Mouse (Mus musculus) forebrain, embryonic 13.5 days (tissue): ENCODE measurements around the gene Umps. TPM values are rescaled to one million over a fixed set of nuclear protein-coding genes. Genes with fewer than 3 reads are reported as not detected.

Source experiments
- ATAC-seq: fragments of 200-750 bp; cut with Nextera tagmentation; 2 replicates; pipeline ENCODE4 v1.8.0; 2017
- H3K27ac ChIP-seq: fragments of 300-500 bp; sonication (generic); 2 replicates; pipeline ENCODE4 v1.5.1; 2015; ENCODE audit warnings: inconsistent platforms, mild to moderate bottlenecking, moderate library complexity
- H3K27me3 ChIP-seq: fragments of 300-500 bp; sonication (generic); 2 replicates; pipeline ENCODE4 v1.6.1; 2015; ENCODE audit warnings: mild to moderate bottlenecking, inconsistent platforms
- H3K36me3 ChIP-seq: fragments of 300-500 bp; sonication (generic); 2 replicates; pipeline ENCODE4 v1.6.1; 2015; ENCODE audit warnings: mild to moderate bottlenecking, inconsistent platforms; ENCODE audit not compliant: poor library complexity, severe bottlenecking
- H3K4me1 ChIP-seq: fragments of 300-500 bp; sonication (generic); 2 replicates; pipeline ENCODE4 v1.6.1; 2015; ENCODE audit warnings: inconsistent platforms
- H3K4me2 ChIP-seq: fragments of 300-500 bp; sonication (generic); 2 replicates; pipeline ENCODE4 v1.6.1; 2015; ENCODE audit warnings: inconsistent platforms, mild to moderate bottlenecking, moderate library complexity
- H3K4me3 ChIP-seq: fragments of 300-500 bp; sonication (generic); 2 replicates; pipeline ENCODE4 v1.5.1; 2015; ENCODE audit warnings: mild to moderate bottlenecking, inconsistent platforms
- H3K9ac ChIP-seq: fragments of 300-500 bp; sonication (generic); 2 replicates; pipeline ENCODE4 v1.6.1; 2015; ENCODE audit warnings: mild to moderate bottlenecking, inconsistent platforms
- H3K9me3 ChIP-seq: fragments of 300-500 bp; sonication (generic); replicated peaks from 2 replicates; pipeline ENCODE4 v1.6.1; 2016; ENCODE audit warnings: inconsistent platforms
- WGBS: fragments of 180-500 bp; shearing (Covaris S2); methylation state at CpG from one replicate; pipeline ENCODE4 v1.1.7; 2015; 5-methylcytosine and 5-hydroxymethylcytosine counted together
- polyA plus RNA-seq: library from polyadenylated mRNA; unstranded; fragments of >200 nt; fragmentation: Nextera tagmentation; extraction: Ambion mirVana; gene quantifications from 2 replicates; pipeline ENCODE4 v1.2.1, GENCODE M21; 2015

The Umps gene
- polyA plus RNA-seq, result 40.4 and 46.8 TPM in 2 replicates

DNA sequence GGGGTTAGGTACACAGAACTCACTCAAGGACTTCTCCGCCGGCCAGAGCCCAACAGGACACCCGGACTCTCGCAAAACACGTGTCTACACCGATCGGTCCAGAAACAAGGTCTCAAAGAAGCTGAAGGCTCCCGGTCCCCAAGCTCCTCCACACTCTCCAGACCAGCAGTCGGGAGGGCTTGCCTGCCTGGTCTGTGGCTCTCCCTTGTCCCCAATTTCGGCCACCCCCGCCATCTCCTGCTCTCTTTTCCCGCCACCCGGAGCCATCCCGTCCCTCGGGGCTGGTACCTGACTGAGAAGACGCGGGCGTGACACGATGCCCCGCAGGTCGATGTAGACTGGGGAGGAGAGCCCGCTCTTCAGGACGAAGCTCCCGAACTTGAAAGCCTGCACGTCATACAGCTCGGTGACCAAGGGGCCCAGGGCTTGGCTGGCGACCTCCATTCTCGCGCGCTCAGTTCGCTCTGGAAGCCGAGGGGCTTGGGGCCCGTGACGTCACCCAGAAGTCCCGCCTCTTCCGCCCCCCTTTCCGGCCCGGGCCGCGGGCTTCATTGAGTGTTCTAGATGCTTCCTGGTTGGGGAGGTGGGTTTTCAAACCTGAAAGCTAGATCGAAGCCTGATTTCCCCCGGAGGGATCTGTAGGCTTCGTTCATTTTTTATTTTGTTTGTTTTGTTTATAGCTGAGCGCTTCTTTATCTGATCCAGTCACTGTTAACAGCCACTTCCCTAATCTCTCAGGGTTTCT lies at the start of gene Umps:
Gene Umps, minus strand, starts transcription at position 501 of the 745 bp plus-strand sequence.
- Histone ChIP-seq H3K4me1 (peaks cover 14% of the 10 kb centered on the region), H3K4me2 (peak within 1 kb of the TSS; percentile 70), H3K36me3 (peaks cover 17% of the 10 kb centered on the region), H3K4me3 (peak within 1 kb of the TSS; percentile 71), H3K9ac (peak within 1 kb of the TSS; percentile 84), H3K9me3 (no peaks in the 10 kb centered on the region), H3K27me3 (no peaks in the 10 kb centered on the region), H3K27ac (0 out of 2 replicates have a peak within 1 kb of the TSS, but pooled peaks have one; percentile 32)
- peak; percentile 96 for ATAC-seq
- under 1% methylated on average over 44 of the region's 44 CpGs for WGBS

- ATAC-seq, result no peak
- no peak overlapping the region for H3K4me3 ChIP-seq
- H3K4me1 ChIP-seq, result 0 out of 2 replicates have a peak, but pooled peaks cover 2% of the 10 kb centered on the region
- peaks cover 86% of the 10 kb centered on the region for H3K36me3 ChIP-seq
- no peak overlapping the region for H3K4me2 ChIP-seq
- no peak overlapping the region for H3K27ac ChIP-seq
- H3K9ac ChIP-seq, result no peak overlapping the region
- 93% methylated on average over 20 of the region's 20 CpGs for WGBS
- H3K9me3 ChIP-seq, result no peaks in the 10 kb centered on the region
- H3K27me3 ChIP-seq, result no peaks in the 10 kb centered on the region
Measured at GRCm38 (mm10) chr16:34011991-34012845, 45.4 kb upstream of the Umps start.

GRCm38 (mm10) chr16:34009567-34009966 lies 42.7 kb upstream of the Umps start:
- ATAC-seq, result no peak
- peaks cover 62% of the 10 kb centered on the region for H3K36me3 ChIP-seq

DNA sequence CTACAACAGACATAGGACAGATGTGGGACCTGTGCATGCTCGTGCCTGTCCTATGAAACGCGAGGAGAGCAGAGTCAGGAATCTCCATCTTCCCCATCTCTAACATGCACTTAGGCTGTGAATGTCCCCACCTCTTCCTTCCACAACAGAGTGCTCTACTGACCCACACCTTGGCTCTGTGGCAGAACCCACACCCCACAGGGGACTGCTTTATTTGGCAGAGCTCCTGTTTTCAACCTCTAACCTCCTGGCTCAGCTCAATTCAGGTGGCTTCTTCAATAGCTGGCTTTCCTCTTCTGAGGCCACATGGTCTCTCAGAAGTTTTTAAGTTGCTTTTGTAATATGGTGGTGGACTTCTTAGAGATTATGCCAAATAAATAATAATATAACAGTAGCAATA lies 39.1 kb upstream of the Umps start:
- H3K4me3 ChIP-seq, result no peak overlapping the region
- WGBS, result 96% methylated on average over 3 of the region's 3 CpGs
- peaks cover 42% of the 10 kb centered on the region for H3K4me1 ChIP-seq
- no peak overlapping the region for H3K4me2 ChIP-seq
- no peaks in the 10 kb centered on the region for H3K9me3 ChIP-seq
- no peaks in the 10 kb centered on the region for H3K27me3 ChIP-seq
- no peak overlapping the region for H3K9ac ChIP-seq
- H3K36me3 ChIP-seq, result peaks cover 33% of the 10 kb centered on the region
- no peak for ATAC-seq
- H3K27ac ChIP-seq, result peak overlapping the region; percentile 95

More at GRCm38 (mm10) chr16:34009567-34009966, 42.7 kb upstream of the Umps start:
- H3K4me3 ChIP-seq, result no peak overlapping the region
- 88% methylated on average over 2 of the region's 2 CpGs for WGBS
- no peak overlapping the region for H3K9ac ChIP-seq
- no peaks in the 10 kb centered on the region for H3K27me3 ChIP-seq
- no peaks in the 10 kb centered on the region for H3K9me3 ChIP-seq
- H3K4me2 ChIP-seq, result no peak overlapping the region
- peaks cover 17% of the 10 kb centered on the region for H3K4me1 ChIP-seq
- no peak overlapping the region for H3K27ac ChIP-seq

GRCm38 (mm10) chr16:34004128-34004578 lies 37.3 kb upstream of the Umps start:
- Histone ChIP-seq H3K36me3 (peaks cover 14% of the 10 kb centered on the region), H3K27me3 (0 out of 2 replicates have a peak, but pooled peaks cover under 1% of the 10 kb centered on the region), H3K9me3 (no peaks in the 10 kb centered on the region), H3K27ac (peak overlapping the region; percentile 95), H3K4me2 (peak overlapping the region; percentile 39), H3K4me1 (peaks cover 47% of the 10 kb centered on the region), H3K9ac (no peak overlapping the region), H3K4me3 (no peak overlapping the region)
- peak; percentile 95 for ATAC-seq
- WGBS, result 5% methylated on average over 4 of the region's 4 CpGs

DNA sequence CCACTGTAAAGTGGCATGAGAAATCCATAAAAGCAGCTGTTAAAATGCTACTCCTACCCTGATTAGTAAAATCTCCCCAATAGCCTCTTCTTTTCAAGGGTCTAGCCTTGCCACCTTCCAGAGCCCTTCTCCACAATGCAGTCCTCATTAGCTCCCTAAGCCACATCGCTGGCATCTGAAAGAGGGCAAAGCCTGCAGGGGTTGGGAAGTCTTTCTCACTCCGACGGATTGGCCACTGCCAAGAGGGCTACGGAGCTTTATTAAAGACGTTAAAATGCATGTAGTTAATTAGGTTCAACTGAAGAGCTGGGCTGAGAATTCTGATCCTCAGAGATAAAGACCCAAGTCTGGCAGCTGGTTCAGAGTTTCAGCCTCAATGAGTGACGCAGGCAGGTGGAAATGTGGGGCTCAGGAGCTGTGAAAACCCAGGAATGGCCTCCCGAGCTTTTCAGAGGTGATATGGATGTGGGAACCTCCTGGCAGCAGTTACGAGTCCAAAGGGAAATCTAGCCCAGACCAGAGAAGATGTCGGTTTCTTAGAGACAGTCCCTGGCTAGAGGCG lies 36.8 kb upstream of the Umps start:
- peak overlapping the region; percentile 95 for H3K27ac ChIP-seq
- H3K9ac ChIP-seq, result no peak overlapping the region
- no peak overlapping the region for H3K4me3 ChIP-seq
- H3K4me2 ChIP-seq, result no peak overlapping the region
- H3K36me3 ChIP-seq, result peaks cover 11% of the 10 kb centered on the region
- no peaks in the 10 kb centered on the region for H3K9me3 ChIP-seq
- WGBS, result 12% methylated on average over 10 of the region's 10 CpGs
- peaks cover 47% of the 10 kb centered on the region for H3K4me1 ChIP-seq
- 0 out of 2 replicates have a peak, but pooled peaks cover 4% of the 10 kb centered on the region for H3K27me3 ChIP-seq
- ATAC-seq, result peak; percentile 61

- no peaks in the 10 kb centered on the region; the same call in 1 of the 2 replicates for H3K36me3 ChIP-seq
- 0 out of 2 replicates have a peak, but pooled peaks cover 4% of the 10 kb centered on the region for H3K27me3 ChIP-seq
- H3K4me2 ChIP-seq, result no peak overlapping the region
- no peaks in the 10 kb centered on the region for H3K9me3 ChIP-seq
- H3K4me3 ChIP-seq, result no peak overlapping the region
- 86% methylated on average over 8 of the region's 8 CpGs for WGBS
- H3K27ac ChIP-seq, result no peak overlapping the region
- no peak for ATAC-seq
- peaks cover 41% of the 10 kb centered on the region for H3K4me1 ChIP-seq
- no peak overlapping the region for H3K9ac ChIP-seq
Measured at GRCm38 (mm10) chr16:34000715-34001114, 33.9 kb upstream of the Umps start.

GRCm38 (mm10) chr16:33999388-33999787 lies 32.5 kb upstream of the Umps start:
- 0 out of 2 replicates have a peak, but pooled peaks cover 6% of the 10 kb centered on the region for H3K27me3 ChIP-seq

GRCm38 (mm10) chr16:33998011-33998410 lies 31.2 kb upstream of the Umps start:
- WGBS, result 85% methylated on average over 6 of the region's 6 CpGs

More at GRCm38 (mm10) chr16:33999388-33999787, 32.5 kb upstream of the Umps start:
- no peaks in the 10 kb centered on the region for H3K36me3 ChIP-seq
- no peak overlapping the region for H3K4me2 ChIP-seq
- no peaks in the 10 kb centered on the region for H3K9me3 ChIP-seq
- H3K4me3 ChIP-seq, result no peak overlapping the region
- H3K4me1 ChIP-seq, result peaks cover 28% of the 10 kb centered on the region
- no peak for ATAC-seq
- WGBS, result 24% methylated on average over 3 of the region's 3 CpGs
- no peak overlapping the region for H3K9ac ChIP-seq
- no peak overlapping the region for H3K27ac ChIP-seq

GRCm38 (mm10) chr16:33996030-33996429 lies 29.2 kb upstream of the Umps start:
- no peak for ATAC-seq
- Histone ChIP-seq H3K27ac (no peak overlapping the region), H3K9me3 (no peaks in the 10 kb centered on the region), H3K4me3 (no peak overlapping the region), H3K4me1 (peaks cover 5% of the 10 kb centered on the region; the same call in 1 of the 2 replicates), H3K36me3 (no peaks in the 10 kb centered on the region), H3K9ac (no peak overlapping the region), H3K4me2 (no peak overlapping the region), H3K27me3 (0 out of 2 replicates have a peak, but pooled peaks cover 6% of the 10 kb centered on the region)
- WGBS, result 5% methylated on average over 5 of the region's 5 CpGs

More at GRCm38 (mm10) chr16:33998011-33998410, 31.2 kb upstream of the Umps start:
- H3K36me3 ChIP-seq, result no peaks in the 10 kb centered on the region
- peaks cover 16% of the 10 kb centered on the region for H3K4me1 ChIP-seq
- H3K9me3 ChIP-seq, result no peaks in the 10 kb centered on the region
- no peak overlapping the region for H3K27ac ChIP-seq
- H3K4me3 ChIP-seq, result no peak overlapping the region
- no peak overlapping the region for H3K4me2 ChIP-seq
- H3K27me3 ChIP-seq, result 0 out of 2 replicates have a peak, but pooled peaks cover 6% of the 10 kb centered on the region
- ATAC-seq, result no peak
- H3K9ac ChIP-seq, result no peak overlapping the region

- H3K36me3 ChIP-seq, result no peaks in the 10 kb centered on the region
- H3K4me2 ChIP-seq, result no peak overlapping the region
- 0 out of 2 replicates have a peak, but pooled peaks have one; percentile 5 for ATAC-seq
- H3K9ac ChIP-seq, result no peak overlapping the region
- H3K9me3 ChIP-seq, result no peaks in the 10 kb centered on the region
- H3K4me3 ChIP-seq, result no peak overlapping the region
- 0 out of 2 replicates have a peak, but pooled peaks cover 6% of the 10 kb centered on the region for H3K27me3 ChIP-seq
- 84% methylated on average over 3 of the region's 3 CpGs for WGBS
- no peak overlapping the region for H3K27ac ChIP-seq
- H3K4me1 ChIP-seq, result peaks cover 5% of the 10 kb centered on the region; the same call in 1 of the 2 replicates
Measured at GRCm38 (mm10) chr16:33995496-33995895, 28.7 kb upstream of the Umps start.
